Mouse (Mus musculus) G1E (cell line): ENCODE measurements around the gene Hace1. TPM values are rescaled to one million over a fixed set of nuclear protein-coding genes. Genes with fewer than 3 reads are reported as not detected.

Experiments used
- ATAC-seq: 2 replicates; pipeline ENCODE4 v1.8.0; 2016; ENCODE audit warnings: mild to moderate bottlenecking; ENCODE audit not compliant: insufficient number of reproducible peaks, poor library complexity, low FRiP score, severe bottlenecking; ENCODE audit errors: extremely low read depth
- DNase-seq: peaks from one replicate; pipeline ENCODE4 v3.0.0; 2012; ENCODE audit warnings: low spot score
- H3K27me3 ChIP-seq: 2 replicates; pipeline ENCODE4 v1.6.1; 2012; ENCODE audit warnings: mild to moderate bottlenecking, low read length, inconsistent platforms; ENCODE audit not compliant: insufficient read depth
- H3K36me3 ChIP-seq: replicated peaks from 2 replicates; pipeline ENCODE3; 2012; ENCODE audit warnings: mild to moderate bottlenecking, inconsistent platforms
- H3K4me1 ChIP-seq: 2 replicates; pipeline ENCODE4 v1.6.1; 2012; ENCODE audit warnings: low read depth, low read length, inconsistent platforms, mixed read lengths; ENCODE audit not compliant: insufficient read depth
- H3K4me3 ChIP-seq: 2 replicates; pipeline ENCODE4 v1.5.1; 2012; ENCODE audit warnings: low read depth, mild to moderate bottlenecking, inconsistent platforms, low read length, moderate library complexity, mixed read lengths
- H3K9me3 ChIP-seq: replicated peaks from 2 replicates; pipeline ENCODE4 v1.6.1; 2012; ENCODE audit warnings: inconsistent platforms
- CTCF ChIP-seq: IDR thresholded peaks from 2 replicates; pipeline ENCODE4 v1.5.1; 2012; ENCODE audit warnings: low read depth, low read length, inconsistent platforms, mixed read lengths
- GATA1 ChIP-seq: IDR thresholded peaks from 2 replicates; pipeline ENCODE4 v1.6.1; 2012; ENCODE audit warnings: borderline replicate concordance, low read length, inconsistent platforms, mixed read lengths
- GATA2 ChIP-seq: IDR thresholded peaks from 2 replicates; pipeline ENCODE4 v1.6.1; 2012; ENCODE audit warnings: low read depth, low read length, inconsistent platforms, borderline replicate concordance
- POLR2AphosphoS5 ChIP-seq: IDR thresholded peaks from 2 replicates; pipeline ENCODE4 v1.6.1; 2012; ENCODE audit warnings: low read depth, low read length, inconsistent platforms; ENCODE audit not compliant: insufficient replicate concordance
- TAL1 ChIP-seq: conservative IDR thresholded peaks from 2 replicates; pipeline ENCODE4 v1.6.1; 2012; ENCODE audit warnings: low read depth, low read length, inconsistent platforms, mixed read lengths
- polyA plus RNA-seq: library from polyadenylated mRNA; stranded (reverse); fragments of >175 nt; gene quantifications from 2 replicates; pipeline ENCODE4 v1.2.3, GENCODE M21; 2012
- total RNA-seq, 2 experiments: library from RNA; stranded (forward) in 1 of 2; stranded (reverse) in 1 of 2; fragments of 200-1000 nt in 1 of 2; fragments of >200 nt in 1 of 2; fragmentation: Nextera tagmentation in 1 of 2; gene quantifications; 2 replicates each; pipeline ENCODE4 v1.2.3; 2014 to 2017

The Hace1 gene
- total and polyA plus RNA-seq, 3 experiments = 2.0 to 38.3 (median 24.6) TPM

DNA sequence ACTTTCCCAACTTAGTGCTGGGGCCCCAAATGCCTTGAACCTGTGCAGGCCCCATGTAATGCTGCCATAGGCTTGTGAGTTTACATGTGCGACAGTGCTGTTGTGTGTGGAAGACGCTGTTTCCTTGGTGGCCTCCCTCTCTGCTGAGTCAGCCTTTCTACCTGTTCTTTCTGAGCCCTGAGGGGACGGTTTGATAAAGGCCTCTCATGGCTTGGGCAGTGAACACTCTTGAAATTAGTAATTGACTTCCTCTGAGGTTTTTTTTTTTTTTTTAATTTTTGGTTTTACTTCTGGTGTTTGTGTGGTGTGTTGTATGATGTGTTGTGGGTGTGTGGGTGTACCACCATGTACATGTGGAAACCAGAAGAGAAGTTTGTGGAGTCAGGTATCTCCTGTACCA, 57.6 kb downstream of the Hace1 start:
- no peaks in the 10 kb centered on the region for H3K27me3 ChIP-seq
- TF ChIP-seq POLR2AphosphoS5 (no peak), CTCF (no peak), GATA1 (no peak), GATA2 (no peak), TAL1 (no peak)
- no peaks in the 10 kb centered on the region for H3K4me1 ChIP-seq
- no peaks in the 10 kb centered on the region for H3K9me3 ChIP-seq
- DNase-seq = no peak
- no peak overlapping the region for H3K4me3 ChIP-seq
- H3K36me3 ChIP-seq = peaks cover 13% of the 10 kb centered on the region
- no peak for ATAC-seq

DNA sequence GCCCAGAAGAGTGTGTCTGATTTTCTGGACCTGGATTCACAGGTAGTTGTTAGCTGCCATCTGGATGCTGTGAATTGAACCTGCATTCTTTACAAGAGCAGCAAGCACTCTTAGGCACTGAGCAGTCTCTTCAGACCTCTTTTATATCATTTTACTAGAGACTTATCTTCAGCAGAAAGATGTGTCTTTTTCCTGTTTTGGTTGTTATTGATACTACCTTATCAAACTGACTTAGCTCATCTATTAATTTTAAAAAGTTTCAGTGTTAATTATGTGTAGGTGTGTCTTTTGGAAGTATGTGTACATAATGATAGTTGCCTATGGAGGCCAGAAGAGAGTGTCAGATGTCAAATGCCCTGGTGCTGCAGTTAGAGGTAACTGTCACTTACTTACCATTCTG, 62.1 kb downstream of the Hace1 start:
- TF ChIP-seq POLR2AphosphoS5 (no peak), GATA2 (no peak), CTCF (no peak), TAL1 (no peak), GATA1 (no peak)

GRCm38 (mm10) chr10:45654026-45654425, 76.4 kb downstream of the Hace1 start:
- Histone ChIP-seq H3K4me1 (no peaks in the 10 kb centered on the region), H3K27me3 (no peaks in the 10 kb centered on the region), H3K4me3 (no peak overlapping the region), H3K36me3 (peaks cover 19% of the 10 kb centered on the region), H3K9me3 (no peaks in the 10 kb centered on the region)
- no peak for ATAC-seq
- no peak for DNase-seq
- no peak for TF ChIP-seq GATA2
- no peak for TF ChIP-seq GATA1
- TF ChIP-seq POLR2AphosphoS5 = no peak
- no peak for TF ChIP-seq TAL1
- no peak for TF ChIP-seq CTCF

More for the DNA sequence above, 62.1 kb downstream of the Hace1 start:
- peaks cover 9% of the 10 kb centered on the region for H3K36me3 ChIP-seq
- H3K9me3 ChIP-seq = no peaks in the 10 kb centered on the region
- DNase-seq = no peak
- H3K4me3 ChIP-seq = no peak overlapping the region
- H3K4me1 ChIP-seq = no peaks in the 10 kb centered on the region
- H3K27me3 ChIP-seq = no peaks in the 10 kb centered on the region
- no peak for ATAC-seq

- ATAC-seq = no peak
- Histone ChIP-seq H3K9me3 (no peaks in the 10 kb centered on the region), H3K4me3 (no peak overlapping the region), H3K27me3 (no peaks in the 10 kb centered on the region), H3K36me3 (peaks cover 5% of the 10 kb centered on the region), H3K4me1 (no peaks in the 10 kb centered on the region)
- TF ChIP-seq GATA1 = no peak
- no peak for DNase-seq
These were observed 84.4 kb downstream of the Hace1 start for GRCm38 (mm10) chr10:45662015-45662414.

- no peak overlapping the region for H3K4me3 ChIP-seq
- no peaks in the 10 kb centered on the region for H3K4me1 ChIP-seq
- H3K27me3 ChIP-seq = no peaks in the 10 kb centered on the region
- ATAC-seq (no peak), DNase-seq (no peak)
- H3K36me3 ChIP-seq = peaks cover 12% of the 10 kb centered on the region
- H3K9me3 ChIP-seq = no peaks in the 10 kb centered on the region
- no peak for TF ChIP-seq GATA2
- TF ChIP-seq GATA1 = no peak
- no peak for TF ChIP-seq POLR2AphosphoS5
- no peak for TF ChIP-seq CTCF
- TF ChIP-seq TAL1 = no peak
These were observed 90.6 kb downstream of the Hace1 start for GRCm38 (mm10) chr10:45668266-45668665.

DNA sequence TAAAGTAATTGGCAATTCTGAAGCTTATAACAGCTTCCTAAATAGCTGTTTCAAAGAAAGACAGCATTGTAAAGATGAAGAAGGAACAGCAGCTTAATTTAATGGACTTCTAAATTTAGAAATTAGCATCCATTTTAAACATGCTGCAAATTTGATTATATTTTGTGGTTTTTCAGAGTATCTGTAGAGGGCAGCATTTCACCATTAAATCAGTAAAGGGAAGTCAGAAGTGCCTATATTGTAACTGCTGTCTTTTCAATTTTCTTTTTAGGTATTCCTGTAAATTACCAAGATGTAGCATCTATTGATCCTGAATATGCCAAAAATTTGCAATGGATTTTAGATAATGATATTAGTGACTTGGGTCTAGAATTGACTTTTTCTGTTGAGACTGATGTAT, 99.2 kb downstream of the Hace1 start:
- peaks cover 35% of the 10 kb centered on the region for H3K36me3 ChIP-seq
- TF ChIP-seq TAL1 (no peak), CTCF (no peak), POLR2AphosphoS5 (no peak), GATA1 (no peak), GATA2 (no peak)
- no peak overlapping the region for H3K4me3 ChIP-seq
- no peaks in the 10 kb centered on the region for H3K27me3 ChIP-seq
- no peaks in the 10 kb centered on the region for H3K4me1 ChIP-seq
- H3K9me3 ChIP-seq = no peaks in the 10 kb centered on the region
- ATAC-seq (no peak), DNase-seq (no peak)

DNA sequence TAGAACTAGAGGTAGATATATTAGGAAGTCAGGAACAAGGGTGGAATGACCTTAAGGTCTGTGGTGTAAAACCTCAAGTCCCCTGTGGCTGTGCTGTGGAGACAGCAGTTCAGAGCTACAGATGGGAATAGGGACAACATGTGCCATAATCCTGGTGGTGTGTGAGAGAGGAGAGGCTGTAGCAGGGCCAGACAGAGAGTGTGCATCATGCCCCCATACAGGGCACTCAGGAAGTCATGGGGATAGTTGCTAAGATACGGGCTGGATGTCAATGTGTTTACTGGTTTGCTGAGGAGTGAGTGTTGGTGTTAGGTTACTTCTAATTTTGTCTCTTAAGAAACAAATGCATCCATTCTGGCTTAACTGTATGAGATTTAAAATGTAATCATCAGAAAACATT, 108.6 kb downstream of the Hace1 start:
- DNase-seq = no peak
- no peak overlapping the region for H3K4me3 ChIP-seq
- no peaks in the 10 kb centered on the region for H3K9me3 ChIP-seq

More for the DNA sequence above, 108.6 kb downstream of the Hace1 start:
- Histone ChIP-seq H3K4me1 (no peaks in the 10 kb centered on the region), H3K27me3 (no peaks in the 10 kb centered on the region), H3K36me3 (peaks cover 15% of the 10 kb centered on the region)
- no peak for TF ChIP-seq TAL1
- no peak for TF ChIP-seq GATA1
- no peak for TF ChIP-seq CTCF
- TF ChIP-seq GATA2 = no peak
- no peak for TF ChIP-seq POLR2AphosphoS5
- no peak for ATAC-seq
